Mouse (Mus musculus) lung, postnatal 10 days (tissue): Measurements from ENCODE around the gene Tada2b.

Experiments
- DNase-seq: peaks from one replicate; pipeline ENCODE4 v3.0.0; 2021

The Tada2b gene

GRCm38 (mm10) chr5:36440741-36441140 is 43.3 kb downstream of the Tada2b start:
- no peak for DNase-seq

GRCm38 (mm10) chr5:36436858-36437257 is 47.2 kb downstream of the Tada2b start:
- no peak for DNase-seq

DNA sequence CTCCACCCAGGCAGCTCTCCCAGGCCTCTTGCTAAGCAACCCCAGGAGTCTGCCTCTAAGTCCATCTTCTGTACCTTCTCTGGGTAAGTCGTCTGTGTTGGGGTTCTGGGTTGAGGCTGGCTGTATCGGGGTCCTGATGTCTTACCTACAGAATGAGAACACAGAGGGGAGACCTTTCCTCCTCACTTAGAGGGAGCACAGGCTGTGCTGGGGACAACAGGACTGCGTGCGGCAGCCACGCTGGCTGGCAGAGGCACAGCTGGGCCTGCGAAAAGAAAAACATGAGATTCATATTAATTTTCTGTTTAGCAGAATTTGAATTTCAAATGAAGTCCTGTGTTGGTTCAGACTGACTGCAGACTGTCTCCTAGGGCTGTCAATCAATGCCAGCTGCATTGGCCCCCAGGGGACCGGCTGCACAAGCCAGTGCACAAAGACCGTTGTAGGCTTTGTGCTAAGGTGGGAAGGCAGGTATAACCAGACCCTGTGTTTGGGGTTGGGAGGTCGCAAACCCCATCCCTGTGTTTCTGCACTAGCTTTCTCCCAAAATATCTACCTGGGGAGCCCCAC is 49.6 kb downstream of the Tada2b start:
- DNase-seq, result no peak

DNA sequence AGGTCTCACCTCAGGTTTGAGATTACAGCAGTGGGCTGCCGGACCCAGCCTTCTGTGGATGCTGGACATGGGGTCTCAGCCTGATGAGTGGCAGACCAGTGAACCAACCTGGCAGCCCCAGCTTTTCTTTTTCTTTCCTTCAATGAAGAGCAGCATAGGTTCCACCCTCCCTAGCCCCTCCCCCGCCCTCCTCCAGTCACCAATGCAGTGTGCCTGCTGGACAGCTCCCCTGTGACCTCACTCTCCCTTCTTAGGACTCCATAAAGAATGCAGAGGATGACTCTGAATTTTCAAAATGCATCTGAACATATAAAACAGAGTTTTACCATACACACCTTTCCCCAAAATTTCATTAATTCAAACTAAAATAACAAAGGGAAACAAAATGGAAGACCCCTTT is 52.4 kb downstream of the Tada2b start:
- no peak for DNase-seq

GRCm38 (mm10) chr5:36429551-36429950 is 54.5 kb downstream of the Tada2b start:
- no peak for DNase-seq

DNA sequence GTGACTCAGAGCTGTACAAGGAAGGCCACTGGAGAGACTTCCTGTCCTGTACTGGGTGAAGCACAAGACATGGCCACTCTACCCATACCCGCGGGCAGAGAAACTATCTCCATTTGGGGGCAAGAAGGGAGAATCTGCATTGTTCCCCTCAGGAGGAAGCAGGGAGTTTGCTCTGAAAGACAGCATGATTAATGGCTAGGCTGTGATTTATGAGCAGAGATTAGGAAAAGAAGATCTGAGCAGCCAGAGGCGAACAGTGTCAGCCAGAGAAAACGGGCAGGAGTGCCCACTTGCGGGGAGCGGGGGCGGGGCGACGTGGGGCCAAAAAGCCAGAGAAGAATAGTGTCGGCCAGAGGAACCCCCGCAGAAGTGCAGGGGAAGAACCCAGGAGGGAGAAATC is 56.3 kb downstream of the Tada2b start:
- DNase-seq, result no peak

GRCm38 (mm10) chr5:36426404-36426803 is 57.7 kb downstream of the Tada2b start:
- no peak for DNase-seq

DNA sequence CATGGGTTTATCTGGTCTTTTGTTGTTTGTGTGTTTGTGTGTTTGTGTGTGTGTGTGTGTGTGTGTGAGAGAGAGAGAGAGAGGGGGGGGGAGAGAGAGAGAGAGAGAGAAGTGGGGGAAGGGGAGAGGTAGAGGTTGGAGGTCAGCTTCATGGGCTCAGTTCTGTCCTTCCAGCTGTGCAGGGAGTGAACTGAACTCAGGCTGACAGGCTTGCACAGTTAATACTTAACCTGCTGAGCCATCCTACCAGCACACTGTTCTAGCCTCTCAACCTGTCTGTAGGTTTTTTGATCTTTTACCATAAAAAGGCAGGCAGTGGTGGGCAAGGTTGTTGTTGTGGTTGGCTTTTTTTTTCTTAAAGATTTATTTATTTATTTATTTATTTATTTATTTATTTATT is 59.4 kb downstream of the Tada2b start:
- DNase-seq, result no peak
